Mouse (Mus musculus): ENCODE results near the gene Ncam1.

DNA sequence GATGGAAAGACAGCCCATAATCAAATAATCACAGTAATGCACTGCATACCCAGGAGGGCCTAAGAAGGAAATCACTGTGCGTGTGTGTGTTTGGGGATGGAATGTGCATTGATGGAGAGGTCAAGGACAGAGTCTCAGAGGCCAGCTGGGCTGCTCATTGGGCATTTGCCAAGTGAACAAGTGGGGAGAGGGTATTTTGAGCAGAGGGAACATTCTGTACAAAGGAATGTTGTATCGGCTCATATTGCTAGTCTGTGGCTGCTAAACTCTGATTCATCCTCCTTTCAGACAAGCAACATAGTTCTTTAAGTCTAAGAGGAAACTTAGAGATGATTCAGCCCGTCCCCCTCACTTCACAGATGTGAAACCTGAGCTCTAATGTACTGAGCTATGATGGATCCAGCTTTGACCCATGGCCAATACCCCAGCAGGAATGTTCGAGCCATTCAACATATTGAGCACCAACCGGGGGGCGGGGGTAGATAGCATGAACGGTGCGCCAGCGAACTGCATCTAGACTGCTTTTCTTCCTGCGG is 17.5 kb upstream of the Ncam1 start:
- TF ChIP-seq POLR2A (IDR thresholded peaks at IDR 0.05; ENCODE audit: insufficient read depth, low read depth, low read length) (no peak), EP300 (IDR thresholded peaks at IDR 0.05; ENCODE audit: insufficient read depth, low read depth, low read length) (no peak), CTCF (IDR thresholded peaks at IDR 0.05) (no peak)

Data from heart, adult 2 months (tissue).